Mouse (Mus musculus) erythroblast, embryonic 14.5 days (primary cell): ENCODE data around the gene Ednrb. TPM values are rescaled to one million over a fixed set of nuclear protein-coding genes. Genes with fewer than 3 reads are reported as not detected.

Experiments
- H3K27me3 ChIP-seq: 2 replicates; pipeline ENCODE4 v1.6.1; 2012; ENCODE audit warnings: inconsistent platforms; ENCODE audit not compliant: control insufficient read depth
- H3K36me3 ChIP-seq: 2 replicates; pipeline ENCODE4 v1.6.1; 2012; ENCODE audit warnings: mild to moderate bottlenecking, inconsistent platforms; ENCODE audit not compliant: control insufficient read depth
- H3K4me1 ChIP-seq: 2 replicates; pipeline ENCODE4 v1.6.1; 2012; ENCODE audit warnings: inconsistent platforms; ENCODE audit not compliant: control insufficient read depth
- H3K4me3 ChIP-seq: replicated peaks from 2 replicates; pipeline ENCODE3; 2012; ENCODE audit warnings: moderate library complexity, mild to moderate bottlenecking, inconsistent platforms
- H3K9me3 ChIP-seq: 2 replicates; pipeline ENCODE4 v1.6.1; 2012; ENCODE audit warnings: low read length, inconsistent platforms, mixed read lengths; ENCODE audit not compliant: control insufficient read depth
- GATA1 ChIP-seq: IDR thresholded peaks from 2 replicates; pipeline ENCODE4 v1.6.1; 2012; ENCODE audit warnings: low read length, inconsistent platforms, mixed read lengths
- TAL1 ChIP-seq: IDR thresholded peaks from 3 replicates; pipeline ENCODE4 v1.6.1; 2012; ENCODE audit warnings: low read length, inconsistent platforms, mixed read lengths
- polyA plus RNA-seq: library from polyadenylated mRNA; stranded (reverse); fragments of >175 nt; gene quantifications from 2 replicates; pipeline ENCODE4 v1.2.3, GENCODE M21; 2012

The Ednrb gene
- polyA plus RNA-seq = 0.02 TPM in 1 of 2 replicates, not detected in the other

DNA sequence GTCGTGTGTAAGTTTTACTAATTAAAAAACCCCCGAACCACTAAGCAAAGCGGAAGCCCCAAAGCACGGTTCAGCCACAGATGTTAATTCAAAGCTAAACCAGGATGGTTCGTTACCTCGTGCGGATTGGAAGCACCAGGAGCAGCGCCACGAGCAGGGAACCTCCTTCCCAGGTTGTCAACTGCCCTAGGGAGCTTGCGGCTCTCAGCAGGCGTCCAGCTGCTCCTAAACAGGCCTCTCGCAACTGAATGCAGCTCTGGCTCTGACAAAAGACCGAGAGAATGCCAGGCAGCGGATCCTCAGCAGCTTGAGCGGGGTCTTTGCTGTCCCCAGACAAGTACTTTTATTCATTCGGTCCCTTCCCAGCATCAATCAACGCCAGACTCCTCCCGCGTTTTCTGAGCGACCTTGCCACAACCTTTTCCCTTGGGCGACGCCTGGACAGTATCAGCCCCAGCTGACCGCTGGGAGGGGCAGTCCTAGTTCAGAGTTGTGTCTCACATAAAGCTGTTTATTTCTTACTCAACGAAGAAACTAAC lies at the start of gene Ednrb:
Ednrb (minus strand) TSS at position 392 of the 539 bp plus-strand sequence.
- no peaks in the 10 kb centered on the region for H3K9me3 ChIP-seq
- H3K4me1 ChIP-seq = no peaks in the 10 kb centered on the region
- peak within 1 kb of the TSS; percentile 24 for H3K4me3 ChIP-seq
- peaks cover 17% of the 10 kb centered on the region for H3K27me3 ChIP-seq
- TF ChIP-seq TAL1 (no peak), GATA1 (no peak)
- H3K36me3 ChIP-seq = no peaks in the 10 kb centered on the region

DNA sequence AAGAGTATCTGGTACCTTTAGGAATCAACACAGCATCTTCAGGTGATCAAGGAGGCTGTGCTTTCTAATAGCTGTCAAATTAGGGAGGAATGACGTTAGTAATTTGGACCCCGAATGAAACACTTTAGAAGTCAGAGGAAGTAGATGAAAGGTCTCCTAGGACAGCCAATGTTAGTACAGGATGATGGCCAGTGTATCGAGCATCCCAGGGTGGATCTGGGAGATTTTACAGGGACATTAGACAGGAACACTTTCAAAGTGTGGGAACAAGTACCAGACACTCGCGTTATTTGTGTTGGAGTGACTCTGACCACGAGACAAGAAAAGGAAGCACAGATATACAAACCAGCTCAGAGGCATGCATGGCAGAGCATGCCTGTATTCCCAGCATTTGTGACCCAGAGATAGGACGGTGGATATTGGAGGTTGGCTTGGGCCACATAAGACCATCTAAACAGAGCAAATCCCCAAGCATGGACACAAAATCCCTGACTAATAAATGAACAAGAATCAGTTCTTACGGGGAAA lies 48.3 kb upstream of the Ednrb start:
- TF ChIP-seq TAL1 = no peak
- no peak for TF ChIP-seq GATA1
- H3K4me1 ChIP-seq = no peaks in the 10 kb centered on the region
- H3K9me3 ChIP-seq = no peaks in the 10 kb centered on the region
- H3K36me3 ChIP-seq = no peaks in the 10 kb centered on the region
- no peak overlapping the region for H3K4me3 ChIP-seq
- no peaks in the 10 kb centered on the region for H3K27me3 ChIP-seq

DNA sequence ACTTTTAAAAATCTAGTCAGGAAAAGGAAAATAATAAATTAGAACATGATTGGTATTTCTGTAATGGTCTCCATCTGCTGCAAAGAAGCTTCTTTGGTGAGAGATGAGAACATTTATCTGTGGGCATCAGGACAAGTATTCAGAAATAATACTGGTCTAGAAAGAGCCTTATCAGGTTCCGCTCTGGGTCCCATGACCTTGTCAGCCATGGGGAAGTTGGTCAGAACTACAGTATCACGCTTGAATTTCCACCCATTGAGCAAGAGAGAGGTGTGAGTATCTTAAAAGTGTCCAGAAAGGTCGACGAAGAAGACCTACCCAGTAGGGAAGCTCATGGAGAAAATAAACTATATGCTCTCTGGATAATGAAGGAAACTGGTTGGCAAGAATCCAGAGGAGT lies 46.6 kb upstream of the Ednrb start:
- no peak overlapping the region for H3K4me3 ChIP-seq
- TF ChIP-seq TAL1 (no peak), GATA1 (no peak)

DNA sequence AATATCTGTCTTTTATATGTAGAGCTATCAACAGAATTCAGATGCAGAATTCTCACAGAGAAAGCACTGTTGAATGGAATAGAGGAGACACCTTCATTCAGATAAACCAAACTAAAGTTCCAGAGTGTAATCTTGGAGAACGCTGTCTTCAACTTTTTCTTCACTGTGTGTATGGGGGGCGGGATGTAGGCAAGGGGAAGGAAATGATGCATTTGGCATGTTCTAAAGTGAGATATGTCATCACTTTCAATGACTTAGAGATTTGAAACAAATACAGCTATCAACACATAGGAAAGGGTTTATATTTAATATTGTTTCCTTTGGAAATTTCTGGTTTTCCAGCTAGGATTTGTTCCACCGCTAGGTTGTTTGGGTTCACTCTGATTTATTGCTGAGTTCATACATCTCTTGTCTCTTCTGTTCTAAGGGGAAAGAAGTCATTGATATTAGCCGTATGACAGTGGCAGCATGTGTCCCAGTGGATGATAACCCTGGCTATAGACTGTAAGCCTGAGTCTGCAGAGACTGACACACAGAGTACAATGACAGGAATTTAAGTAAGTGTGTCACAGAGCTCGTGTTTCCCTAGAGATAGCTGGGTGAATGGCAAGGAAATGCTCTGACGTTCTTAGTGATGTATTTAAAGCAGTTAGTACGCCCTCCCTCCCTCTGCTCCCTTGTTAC lies 40.8 kb upstream of the Ednrb start:
- TF ChIP-seq TAL1 (no peak), GATA1 (no peak)
- no peaks in the 10 kb centered on the region for H3K27me3 ChIP-seq
- no peak overlapping the region for H3K4me3 ChIP-seq
- no peaks in the 10 kb centered on the region for H3K9me3 ChIP-seq
- no peaks in the 10 kb centered on the region for H3K36me3 ChIP-seq
- H3K4me1 ChIP-seq = no peaks in the 10 kb centered on the region

More for the DNA sequence above, 46.6 kb upstream of the Ednrb start:
- Histone ChIP-seq H3K4me1 (no peaks in the 10 kb centered on the region), H3K9me3 (no peaks in the 10 kb centered on the region), H3K36me3 (no peaks in the 10 kb centered on the region), H3K27me3 (no peaks in the 10 kb centered on the region)

DNA sequence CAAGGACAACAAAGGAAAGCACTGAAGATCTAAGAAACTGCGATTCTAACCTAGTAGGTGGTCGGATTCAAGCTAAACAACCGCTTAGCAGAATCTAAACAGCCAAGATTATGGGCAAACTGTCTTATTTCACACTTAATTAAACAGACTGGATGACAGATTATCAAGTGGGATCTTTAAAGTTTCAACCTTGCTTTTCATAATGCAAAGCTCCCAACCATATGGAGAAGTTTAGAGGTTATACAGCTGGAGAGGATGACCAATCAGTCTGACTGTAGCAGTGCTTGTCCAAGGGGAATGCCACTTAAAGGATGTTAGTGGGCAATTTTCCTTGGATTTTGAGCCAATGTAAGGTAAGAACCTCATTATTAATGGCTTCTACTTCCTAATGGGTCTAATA lies 38.7 kb upstream of the Ednrb start:
- no peak for TF ChIP-seq GATA1
- no peak for TF ChIP-seq TAL1
- no peaks in the 10 kb centered on the region for H3K27me3 ChIP-seq
- no peaks in the 10 kb centered on the region for H3K36me3 ChIP-seq
- no peak overlapping the region for H3K4me3 ChIP-seq
- no peaks in the 10 kb centered on the region for H3K4me1 ChIP-seq
- no peaks in the 10 kb centered on the region for H3K9me3 ChIP-seq

DNA sequence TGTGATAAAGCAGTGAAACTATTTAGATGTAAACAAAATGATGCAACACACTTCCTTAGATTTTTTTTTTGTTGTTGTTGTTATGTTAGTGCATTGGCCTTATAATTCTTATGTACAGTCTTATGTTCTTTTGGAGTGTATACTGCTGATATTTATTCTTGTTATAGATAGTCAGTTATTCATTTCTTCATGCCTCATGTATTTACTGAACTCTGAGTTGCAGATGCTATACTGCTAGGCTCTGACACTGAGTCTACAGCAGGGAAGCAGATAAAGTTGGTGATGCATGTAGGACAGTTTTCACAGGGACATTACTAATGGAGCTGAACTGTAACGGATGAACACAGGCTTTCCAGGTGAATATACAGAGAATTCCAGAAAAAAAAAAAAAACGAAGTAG lies 32.9 kb upstream of the Ednrb start:
- no peaks in the 10 kb centered on the region for H3K27me3 ChIP-seq
- no peaks in the 10 kb centered on the region for H3K36me3 ChIP-seq
- TF ChIP-seq TAL1 (no peak), GATA1 (no peak)
- H3K4me3 ChIP-seq = no peak overlapping the region
- no peaks in the 10 kb centered on the region for H3K4me1 ChIP-seq
- H3K9me3 ChIP-seq = no peaks in the 10 kb centered on the region

DNA sequence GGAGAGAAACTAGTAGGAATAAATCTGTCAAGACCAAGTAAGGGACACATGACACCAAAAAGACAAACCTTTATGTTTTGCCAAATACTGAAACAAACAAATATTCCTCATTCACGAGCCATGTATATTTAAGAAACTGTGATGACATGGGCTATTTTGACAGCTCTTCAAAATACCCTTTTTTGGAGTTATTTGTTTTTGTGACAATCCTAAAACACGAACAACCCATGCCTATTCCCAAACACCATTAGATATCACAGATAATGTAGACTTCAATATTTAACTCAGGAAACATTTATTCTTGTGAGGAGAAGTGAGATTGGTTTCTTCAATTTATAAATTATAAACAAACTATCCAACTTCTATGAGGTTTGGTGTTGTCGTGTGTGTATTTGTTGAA lies 32.4 kb upstream of the Ednrb start:
- no peaks in the 10 kb centered on the region for H3K36me3 ChIP-seq
- no peaks in the 10 kb centered on the region for H3K9me3 ChIP-seq
- no peak for TF ChIP-seq GATA1
- no peak for TF ChIP-seq TAL1
- H3K27me3 ChIP-seq = no peaks in the 10 kb centered on the region
- no peak overlapping the region for H3K4me3 ChIP-seq
- H3K4me1 ChIP-seq = no peaks in the 10 kb centered on the region

DNA sequence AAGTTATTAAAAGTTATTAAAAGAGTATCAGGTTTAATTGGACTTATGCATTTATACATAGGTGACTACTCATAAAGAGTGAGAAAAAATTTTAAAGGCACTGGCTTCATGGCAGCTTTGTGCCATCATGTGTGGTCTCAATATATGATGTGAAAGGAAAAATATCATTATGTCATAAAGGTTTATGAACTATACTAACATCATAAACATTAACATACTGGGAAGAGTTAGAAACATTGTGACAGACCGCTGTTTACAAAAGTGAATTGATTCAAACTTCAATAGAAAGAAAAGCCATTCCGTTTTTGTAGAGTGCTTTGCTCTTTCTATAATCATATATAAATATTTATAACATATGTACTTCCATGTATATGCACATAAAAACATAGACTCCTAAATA lies 22.4 kb upstream of the Ednrb start:
- H3K9me3 ChIP-seq = no peaks in the 10 kb centered on the region
- no peaks in the 10 kb centered on the region for H3K4me1 ChIP-seq
- no peaks in the 10 kb centered on the region for H3K27me3 ChIP-seq
- H3K4me3 ChIP-seq = no peak overlapping the region
- TF ChIP-seq TAL1 = no peak
- TF ChIP-seq GATA1 = no peak
- H3K36me3 ChIP-seq = no peaks in the 10 kb centered on the region

DNA sequence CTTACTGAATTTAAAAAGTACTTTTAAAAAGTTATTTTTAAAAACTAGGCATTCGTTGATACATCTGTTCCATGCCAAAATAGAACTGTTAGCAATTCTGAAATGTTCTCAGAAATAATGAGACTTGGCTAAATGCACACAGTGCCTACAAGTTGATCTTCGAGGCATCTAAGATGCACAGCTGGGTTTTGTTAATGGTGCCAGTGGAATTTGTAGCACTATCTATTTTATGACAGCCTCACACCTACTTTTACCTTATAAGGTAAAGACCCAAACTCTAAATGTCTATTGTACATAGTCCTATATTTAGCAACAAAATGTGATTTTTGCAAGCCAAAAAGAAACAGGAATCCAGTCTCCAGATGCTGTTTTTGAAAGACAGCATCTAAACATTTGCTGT lies 21.0 kb upstream of the Ednrb start:
- Histone ChIP-seq H3K27me3 (no peaks in the 10 kb centered on the region), H3K4me3 (no peak overlapping the region), H3K36me3 (no peaks in the 10 kb centered on the region), H3K9me3 (no peaks in the 10 kb centered on the region), H3K4me1 (no peaks in the 10 kb centered on the region)
- TF ChIP-seq TAL1 (no peak), GATA1 (no peak)
